Mouse (Mus musculus) forebrain, embryonic 13.5 days (tissue): ENCODE data around the gene Gm49383. TPM values are rescaled to one million over a fixed set of nuclear protein-coding genes. Genes with fewer than 3 reads are reported as not detected.
"Not testable (repeated sequence)": the region's sequence is repeated elsewhere in the genome, so short reads cannot be mapped to it uniquely, and the experiment has no call there.

ENCODE experiments used
- ATAC-seq: fragments of 200-750 bp; cut with Nextera tagmentation; 2 replicates; pipeline ENCODE4 v1.8.0; 2017
- H3K27ac ChIP-seq: fragments of 300-500 bp; sonication (generic); 2 replicates; pipeline ENCODE4 v1.5.1; 2015; ENCODE audit warnings: inconsistent platforms, mild to moderate bottlenecking, moderate library complexity
- H3K27me3 ChIP-seq: fragments of 300-500 bp; sonication (generic); 2 replicates; pipeline ENCODE4 v1.6.1; 2015; ENCODE audit warnings: mild to moderate bottlenecking, inconsistent platforms
- H3K36me3 ChIP-seq: fragments of 300-500 bp; sonication (generic); 2 replicates; pipeline ENCODE4 v1.6.1; 2015; ENCODE audit warnings: mild to moderate bottlenecking, inconsistent platforms; ENCODE audit not compliant: poor library complexity, severe bottlenecking
- H3K4me1 ChIP-seq: fragments of 300-500 bp; sonication (generic); 2 replicates; pipeline ENCODE4 v1.6.1; 2015; ENCODE audit warnings: inconsistent platforms
- H3K4me2 ChIP-seq: fragments of 300-500 bp; sonication (generic); 2 replicates; pipeline ENCODE4 v1.6.1; 2015; ENCODE audit warnings: inconsistent platforms, mild to moderate bottlenecking, moderate library complexity
- H3K4me3 ChIP-seq: fragments of 300-500 bp; sonication (generic); 2 replicates; pipeline ENCODE4 v1.5.1; 2015; ENCODE audit warnings: mild to moderate bottlenecking, inconsistent platforms
- H3K9ac ChIP-seq: fragments of 300-500 bp; sonication (generic); 2 replicates; pipeline ENCODE4 v1.6.1; 2015; ENCODE audit warnings: mild to moderate bottlenecking, inconsistent platforms
- H3K9me3 ChIP-seq: fragments of 300-500 bp; sonication (generic); replicated peaks from 2 replicates; pipeline ENCODE4 v1.6.1; 2016; ENCODE audit warnings: inconsistent platforms
- WGBS: fragments of 180-500 bp; shearing (Covaris S2); methylation state at CpG from one replicate; pipeline ENCODE4 v1.1.7; 2015; 5-methylcytosine and 5-hydroxymethylcytosine counted together
- polyA plus RNA-seq: library from polyadenylated mRNA; unstranded; fragments of >200 nt; fragmentation: Nextera tagmentation; extraction: Ambion mirVana; gene quantifications from 2 replicates; pipeline ENCODE4 v1.2.1, GENCODE M21; 2015

Gene Gm49383
- polyA plus RNA-seq, 1 experiment from 2014 or later: 37.0 TPM

DNA sequence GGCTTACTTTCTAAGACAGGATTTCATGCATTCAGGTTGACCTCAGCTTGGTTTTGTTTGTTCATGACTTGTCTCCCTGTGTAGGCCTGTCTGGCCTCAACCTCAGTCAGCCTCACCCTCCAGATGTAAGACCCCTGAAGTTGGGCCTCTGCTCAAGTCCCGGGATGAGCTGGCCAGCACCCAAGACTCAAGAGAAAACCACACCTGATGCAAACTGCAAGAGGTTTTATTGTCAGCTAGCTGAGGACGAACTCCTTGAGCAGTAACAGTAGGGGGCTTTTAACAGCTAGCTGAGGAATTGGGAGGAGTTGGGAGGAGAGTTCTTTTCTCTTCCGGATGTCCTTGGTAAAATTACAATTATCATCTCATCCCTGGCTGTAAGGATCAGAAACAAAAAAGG, 19.4 kb downstream of the Gm49383 start:
- Histone ChIP-seq H3K4me1 (0 out of 2 replicates have a peak, but pooled peaks cover 3% of the 10 kb centered on the region), H3K27ac (no peak overlapping the region), H3K27me3 (no peaks in the 10 kb centered on the region), H3K9me3 (no peaks in the 10 kb centered on the region), H3K4me3 (no peak overlapping the region), H3K36me3 (peaks cover 29% of the 10 kb centered on the region), H3K9ac (no peak overlapping the region), H3K4me2 (no peak overlapping the region)
- WGBS: 77% methylated on average over 3 of the region's 3 CpGs
- no peak for ATAC-seq

DNA sequence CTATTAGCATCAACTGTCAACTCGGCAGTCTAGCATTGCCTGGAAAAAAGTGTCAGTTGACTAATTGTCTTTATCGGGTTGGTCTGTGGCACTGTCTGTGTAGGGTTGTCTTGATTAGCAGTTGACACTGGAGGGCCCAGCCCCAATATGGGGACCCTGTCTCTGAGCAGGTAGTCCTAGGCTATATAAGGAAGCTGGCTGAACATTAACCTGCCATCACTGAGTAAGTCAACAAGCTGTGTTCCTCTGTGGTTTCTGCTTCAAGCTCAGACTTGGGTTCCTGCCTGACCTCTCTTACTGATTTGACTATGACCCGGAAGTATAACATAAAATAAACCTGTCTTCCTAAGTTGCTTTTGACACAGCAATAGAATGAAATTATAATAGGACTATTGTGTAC, 20.9 kb downstream of the Gm49383 start:
- ATAC-seq: no peak

DNA sequence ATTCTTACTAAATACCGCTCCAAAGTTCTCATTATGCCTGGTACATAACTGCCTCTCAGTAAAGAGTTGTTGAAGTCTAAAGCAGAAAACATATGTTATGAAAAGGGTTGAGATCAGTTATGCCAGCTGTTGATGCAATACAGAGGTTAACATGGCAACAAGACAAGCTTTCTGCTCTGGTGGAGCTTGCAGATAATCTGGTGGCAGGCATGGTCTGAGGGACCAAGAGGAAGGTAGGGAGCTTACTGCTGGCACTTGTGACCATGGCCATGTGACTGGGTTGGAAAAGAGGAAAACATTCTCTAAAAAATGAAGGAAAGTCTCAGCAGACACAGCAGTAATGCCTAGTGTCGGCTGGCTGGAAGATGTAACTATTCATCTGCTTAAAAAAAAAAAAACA, 25.6 kb downstream of the Gm49383 start:
- Histone ChIP-seq H3K27me3 (no peaks in the 10 kb centered on the region), H3K4me2 (no peak overlapping the region), H3K9ac (no peak overlapping the region), H3K4me3 (no peak overlapping the region), H3K27ac (no peak overlapping the region), H3K36me3 (peaks cover 13% of the 10 kb centered on the region; the same call in 1 of the 2 replicates), H3K4me1 (peaks cover 15% of the 10 kb centered on the region), H3K9me3 (no peaks in the 10 kb centered on the region)
- no peak for ATAC-seq
- 92% methylated on average over 2 of the region's 2 CpGs for WGBS

More for the DNA sequence above, 20.9 kb downstream of the Gm49383 start:
- WGBS: 96% methylated on average over 3 of the region's 3 CpGs
- no peak overlapping the region for H3K4me2 ChIP-seq
- H3K36me3 ChIP-seq: peaks cover 19% of the 10 kb centered on the region; the same call in 1 of the 2 replicates
- no peak overlapping the region for H3K4me3 ChIP-seq
- no peak overlapping the region for H3K27ac ChIP-seq
- H3K4me1 ChIP-seq: no peaks in the 10 kb centered on the region
- H3K9ac ChIP-seq: no peak overlapping the region
- H3K9me3 ChIP-seq: no peaks in the 10 kb centered on the region
- no peaks in the 10 kb centered on the region for H3K27me3 ChIP-seq

DNA sequence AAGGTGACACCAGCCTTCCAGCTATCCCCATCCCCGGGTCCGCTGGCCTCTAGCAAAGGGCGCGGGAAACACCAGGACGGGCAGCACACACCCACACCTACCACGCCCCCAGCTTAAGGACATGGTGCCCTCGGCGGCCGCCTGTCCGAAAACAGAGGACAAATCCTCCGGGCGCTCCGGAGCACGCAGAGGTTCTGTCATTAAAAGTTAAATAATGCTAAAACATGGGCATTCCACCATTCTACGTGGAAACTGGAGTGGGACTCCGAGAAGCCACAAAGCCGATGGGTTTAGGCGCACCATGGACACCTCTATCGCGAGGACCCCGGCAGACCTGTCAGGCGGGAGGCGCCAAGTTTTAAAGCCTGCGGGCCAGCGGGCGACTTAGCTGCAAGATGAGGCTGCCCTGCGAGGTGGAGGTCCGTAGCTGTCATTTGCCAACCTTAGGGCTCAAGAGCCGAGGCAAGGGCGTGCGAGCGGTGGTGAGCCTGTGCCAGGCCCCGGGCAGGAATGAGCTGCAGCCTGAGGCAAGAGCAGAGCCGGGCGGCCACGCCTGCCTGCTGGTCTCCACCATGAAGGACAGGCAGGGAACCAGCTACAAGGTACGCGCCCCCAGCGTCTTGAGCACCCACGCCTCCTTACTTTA, 28.3 kb downstream of the Gm49383 start, which contains the start of gene Lrr1:
TSS of gene Lrr1 (plus strand) at position 354 of the 646 bp plus-strand sequence.
- Histone ChIP-seq H3K4me1 (peaks cover 15% of the 10 kb centered on the region), H3K36me3 (peaks cover 7% of the 10 kb centered on the region; the same call in 1 of the 2 replicates), H3K9me3 (no peaks in the 10 kb centered on the region), H3K27me3 (no peaks in the 10 kb centered on the region), H3K9ac (peak within 1 kb of the TSS; percentile 70), H3K27ac (peak within 1 kb of the TSS; percentile 48), H3K4me2 (peak within 1 kb of the TSS; percentile 73), H3K4me3 (peak within 1 kb of the TSS; percentile 67)
- under 1% methylated on average over 40 of the region's 40 CpGs for WGBS
- ATAC-seq: peak; percentile 95

DNA sequence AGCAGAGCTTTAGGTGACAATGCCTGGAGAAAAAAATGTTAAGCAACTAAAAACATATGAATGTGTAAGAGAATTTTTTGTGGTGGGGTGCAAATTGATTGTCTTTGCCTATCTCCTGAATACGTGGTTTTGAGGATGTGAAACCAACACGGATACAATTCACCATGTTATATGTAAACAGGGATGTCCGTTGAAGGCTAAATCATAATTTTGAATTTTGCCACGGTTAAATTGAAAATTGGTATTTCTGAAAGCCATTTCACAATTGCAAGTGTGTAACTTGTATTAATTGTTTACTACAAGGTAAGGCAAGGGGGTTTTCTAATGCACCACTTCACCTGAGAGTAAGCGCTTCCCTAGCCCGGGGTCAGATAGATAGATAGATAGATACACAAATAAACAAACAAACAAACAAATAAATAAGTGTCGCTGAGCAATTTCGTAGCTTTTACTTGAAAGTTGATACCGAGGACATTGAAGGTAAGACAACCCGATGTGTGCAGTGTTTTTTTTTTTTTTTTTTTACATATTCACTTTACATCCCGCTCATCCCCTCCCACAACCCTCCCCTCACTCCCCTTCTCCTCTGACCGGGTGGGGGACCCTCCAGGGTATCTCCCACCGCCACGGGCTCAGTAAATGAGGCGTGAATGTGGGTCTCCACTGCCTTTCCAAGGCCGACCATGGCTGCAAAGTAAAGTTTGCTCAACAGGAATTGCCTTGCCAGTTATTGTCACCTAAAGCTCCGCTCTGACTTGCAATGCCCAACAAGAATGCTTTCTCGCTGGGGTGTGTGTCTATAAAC, 29.0 kb downstream of the Gm49383 start:
- 7% methylated on average over 18 of the region's 18 CpGs for WGBS
- Histone ChIP-seq H3K27ac (no peak overlapping the region), H3K27me3 (no peaks in the 10 kb centered on the region)

DNA sequence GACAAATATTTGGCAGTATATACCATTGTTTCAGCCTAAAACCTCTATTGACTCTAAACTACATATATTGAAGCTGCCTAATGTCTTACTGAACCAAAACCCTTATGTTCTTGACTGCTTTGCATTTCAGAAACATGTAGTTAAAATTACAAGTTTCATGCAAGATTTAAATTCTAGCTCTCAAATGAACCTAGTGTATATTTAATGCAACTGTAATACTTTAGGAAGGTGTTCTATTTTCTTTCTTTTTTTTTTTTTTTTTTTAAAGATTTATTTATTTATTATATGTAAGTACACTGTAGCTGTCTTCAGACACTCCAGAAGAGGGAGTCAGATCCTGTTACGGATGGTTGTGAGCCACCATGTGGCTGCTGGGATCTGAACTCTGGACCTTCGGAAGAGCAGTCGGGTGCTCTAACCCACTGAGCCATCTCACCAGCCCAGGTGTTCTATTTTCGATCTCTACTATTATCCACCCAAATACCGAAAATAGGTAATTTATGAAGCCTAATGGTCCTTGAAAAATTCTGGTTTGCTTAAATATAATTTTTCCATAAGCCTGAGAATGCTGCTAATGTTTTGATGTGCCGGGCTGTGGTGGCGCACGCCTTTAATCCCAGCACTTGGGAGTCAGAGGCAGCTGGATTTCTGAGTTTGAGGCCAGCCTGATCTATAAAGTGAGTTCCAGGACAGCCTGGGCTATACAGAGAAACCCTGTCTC, 29.9 kb downstream of the Gm49383 start:
- H3K9ac ChIP-seq, H3K27me3 ChIP-seq, H3K36me3 ChIP-seq, ATAC-seq, H3K27ac ChIP-seq, H3K9me3 ChIP-seq, H3K4me2 ChIP-seq, H3K4me3 ChIP-seq: not testable (repeated sequence)
- 69% methylated on average over 8 of the region's 8 CpGs for WGBS
- H3K4me1 ChIP-seq: peaks cover 15% of the 10 kb centered on the region

More for the DNA sequence above, 29.0 kb downstream of the Gm49383 start:
- Histone ChIP-seq H3K4me1 (peaks cover 15% of the 10 kb centered on the region), H3K9me3 (no peaks in the 10 kb centered on the region), H3K9ac (peak overlapping the region; percentile 70), H3K36me3 (peaks cover 4% of the 10 kb centered on the region; the same call in 1 of the 2 replicates), H3K4me2 (peak overlapping the region; percentile 73), H3K4me3 (peak overlapping the region; percentile 67)
- ATAC-seq: peak; percentile 37

DNA sequence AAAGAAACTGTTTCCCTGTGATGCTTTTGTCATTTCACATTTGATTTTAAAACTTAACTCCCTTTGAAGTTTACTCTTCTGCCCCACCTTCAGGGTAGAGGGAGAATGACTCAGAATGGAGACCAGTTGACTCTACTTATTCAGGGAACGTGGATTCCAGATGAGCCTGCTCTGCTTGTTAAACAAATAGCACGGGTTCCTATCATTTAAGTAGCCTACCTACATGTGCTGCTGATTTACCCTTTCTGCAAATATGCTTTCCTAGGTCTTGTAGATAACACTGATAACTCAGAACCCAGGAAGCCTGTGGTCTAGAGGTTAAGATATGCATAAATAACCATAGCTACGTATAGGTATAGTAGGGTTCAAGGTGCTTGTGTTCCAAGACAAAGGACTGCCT, 32.0 kb downstream of the Gm49383 start:
- Histone ChIP-seq H3K27me3 (no peaks in the 10 kb centered on the region), H3K36me3 (no peaks in the 10 kb centered on the region), H3K9ac (no peak overlapping the region), H3K4me2 (no peak overlapping the region), H3K9me3 (no peaks in the 10 kb centered on the region), H3K4me1 (peaks cover 11% of the 10 kb centered on the region), H3K4me3 (no peak overlapping the region), H3K27ac (no peak overlapping the region)
- ATAC-seq: no peak
- WGBS: 61% methylated on average over 3 of the region's 3 CpGs

DNA sequence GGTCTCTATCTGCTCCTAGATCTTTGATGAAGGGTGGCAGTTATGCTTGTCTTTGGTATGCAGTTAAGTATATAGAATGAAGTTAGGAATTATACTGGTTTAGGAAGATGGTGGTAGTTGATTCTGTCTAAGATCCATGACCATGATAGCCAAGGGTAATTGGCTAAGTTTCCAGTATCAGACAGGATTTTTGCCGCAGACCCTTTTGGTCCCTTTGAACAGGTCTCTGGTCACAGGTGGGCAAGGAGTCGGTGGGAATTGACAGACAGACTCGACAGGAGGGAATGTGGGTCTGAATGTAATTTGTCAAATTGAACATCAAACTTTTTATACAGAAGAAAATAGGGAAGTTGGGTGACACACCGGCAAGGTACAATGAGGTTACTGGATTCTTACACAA, 33.3 kb downstream of the Gm49383 start:
- not testable (repeated sequence) for H3K4me1 ChIP-seq, H3K9me3 ChIP-seq, H3K4me2 ChIP-seq, H3K27ac ChIP-seq, H3K36me3 ChIP-seq, H3K9ac ChIP-seq, ATAC-seq, H3K4me3 ChIP-seq, H3K27me3 ChIP-seq
- WGBS: 80% methylated on average over 4 of the region's 4 CpGs

DNA sequence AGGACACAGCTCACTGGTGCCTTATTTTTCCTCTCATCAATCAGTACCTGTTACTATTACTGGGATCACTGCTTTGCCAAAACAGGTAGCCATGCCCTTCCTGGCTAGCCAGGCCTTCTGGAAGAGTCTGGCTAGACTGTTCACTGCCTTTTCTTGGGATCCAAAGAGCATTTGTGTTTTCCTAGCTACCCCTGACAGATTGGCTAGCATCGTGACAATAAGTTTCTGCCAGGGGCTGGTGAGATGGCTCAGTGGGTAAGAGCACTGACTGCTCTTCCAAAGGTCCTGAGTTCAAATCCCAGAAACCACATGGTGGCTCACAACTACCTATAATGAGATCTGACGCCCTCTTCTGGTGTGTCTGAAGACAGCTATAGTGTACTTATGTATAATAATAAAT, 36.2 kb downstream of the Gm49383 start:
- H3K9ac ChIP-seq, H3K4me1 ChIP-seq, H3K9me3 ChIP-seq, H3K4me3 ChIP-seq, H3K27me3 ChIP-seq, H3K27ac ChIP-seq, H3K4me2 ChIP-seq, ATAC-seq: not testable (repeated sequence)
- peaks cover 17% of the 10 kb centered on the region for H3K36me3 ChIP-seq
- WGBS: 75% methylated on average over 2 of the region's 2 CpGs

DNA sequence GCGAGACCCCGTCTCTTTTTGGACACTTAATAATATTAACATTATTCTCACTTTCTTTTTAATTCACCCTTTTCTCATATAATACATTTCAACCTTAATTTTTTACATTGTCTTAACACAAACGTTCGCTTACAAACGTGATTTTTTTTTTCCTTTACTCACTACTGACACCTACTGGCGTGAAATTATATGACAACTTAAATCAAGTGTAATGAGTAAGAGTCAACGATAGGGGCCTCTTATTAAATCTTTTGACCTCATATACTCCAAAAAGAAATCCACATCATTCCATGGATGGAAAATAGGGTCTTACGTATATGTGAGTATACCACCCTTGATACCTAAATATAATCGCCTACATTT, 37.3 kb downstream of the Gm49383 start:
- H3K4me2 ChIP-seq: 0 out of 2 replicates have a peak overlapping the region, but pooled peaks have one; percentile 25
- peaks cover 6% of the 10 kb centered on the region for H3K4me1 ChIP-seq
- 6% methylated on average over 9 of the region's 9 CpGs for WGBS
- no peak overlapping the region for H3K9ac ChIP-seq
- H3K27ac ChIP-seq: no peak overlapping the region
- peak; percentile 2; the same call in 1 of the 2 replicates for ATAC-seq
- H3K9me3 ChIP-seq: no peaks in the 10 kb centered on the region
- no peak overlapping the region for H3K4me3 ChIP-seq
- no peaks in the 10 kb centered on the region for H3K27me3 ChIP-seq
- H3K36me3 ChIP-seq: peaks cover 22% of the 10 kb centered on the region

DNA sequence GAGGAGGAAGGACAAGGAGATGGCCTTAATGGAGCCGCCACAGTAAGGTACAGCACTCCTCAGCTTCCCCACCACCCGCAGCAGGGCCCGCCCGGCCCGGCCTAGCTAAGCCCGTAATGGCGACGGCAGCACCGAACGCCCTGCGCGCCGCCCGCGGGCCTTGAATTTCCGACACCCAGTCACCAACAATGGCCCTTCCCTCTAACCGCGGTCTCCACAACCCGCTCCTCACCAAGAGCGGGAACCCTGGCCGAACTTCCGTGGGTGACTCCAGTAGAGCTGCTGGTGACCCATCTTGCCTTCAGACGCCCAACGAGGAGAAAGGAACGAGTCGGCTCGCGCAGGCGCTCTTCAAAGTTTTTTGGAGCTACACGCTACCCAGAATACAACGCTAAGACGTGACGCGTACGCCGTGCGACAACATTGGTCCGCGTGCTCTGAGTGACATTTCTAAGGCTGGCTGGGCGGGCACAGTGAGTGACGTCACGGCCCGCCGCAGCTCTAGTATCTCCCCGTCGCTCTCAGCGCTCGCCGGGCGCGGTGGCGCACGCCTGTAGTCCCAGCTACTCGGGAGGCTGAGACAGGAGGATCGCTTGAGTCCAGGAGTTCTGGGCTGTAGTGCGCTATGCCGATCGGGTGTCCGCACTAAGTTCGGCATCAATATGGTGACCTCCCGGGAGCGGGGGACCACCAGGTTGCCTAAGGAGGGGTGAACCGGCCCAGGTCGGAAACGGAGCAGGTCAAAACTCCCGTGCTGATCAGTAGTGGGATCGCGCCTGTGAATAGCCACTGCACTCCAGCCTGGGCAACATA, 37.9 kb downstream of the Gm49383 start, which contains the start of gene Rps29:
TSS of gene Rps29 (minus strand) at position 422 of the 813 bp plus-strand sequence.
- ATAC-seq: peak; percentile 99
- WGBS: under 1% methylated on average over 61 of the region's 68 CpGs
- H3K4me3 ChIP-seq: peak within 1 kb of the TSS; percentile 73

More for the DNA sequence above, 37.9 kb downstream of the Gm49383 start, which contains the start of gene Rps29:
- not testable (repeated sequence) for H3K9me3 ChIP-seq, H3K4me1 ChIP-seq, H3K27me3 ChIP-seq
- peaks cover 23% of the 10 kb centered on the region for H3K36me3 ChIP-seq
- peak within 1 kb of the TSS; percentile 93 for H3K9ac ChIP-seq
- H3K4me2 ChIP-seq: peak within 1 kb of the TSS; percentile 70
- peak within 1 kb of the TSS; percentile 92 for H3K27ac ChIP-seq
